Comparison of ENCODE assay signal across 8 mouse cellular contexts in genomic region chr7:16387160-16388041, GRCm38 (mm10). TPM values are rescaled to one million over a fixed set of nuclear protein-coding genes. Genes with fewer than 3 reads are reported as not detected.
DNase-seq lines count a peak whose midpoint lies in the region; ATAC-seq lines count a peak whose summit lies in the region.

TSS of gene Sae1 (minus strand) at chr7:16387806.

- intact Hi-C loops in gastrocnemius, postnatal 14 days (cut with DNase I; ENCODE audit: low total_unique reads): no loop called here
- intact Hi-C loops in left cerebral cortex, postnatal 10 days (cut with DNase I): no loop called here

- peak; percentile 87 for ATAC-seq in inflammation-experienced regulatory T-cells, adult 6 months
- ATAC-seq in megakaryocyte-erythroid progenitor cell, adult 5-6 weeks (replicated peaks; ENCODE audit: low FRiP score, low TSS enrichment, poor library complexity, severe bottlenecking): peak; percentile 96

- peak; percentile 94 for DNase-seq in adipocyte (ENCODE audit: low spot score)
- peak; percentile 96 for DNase-seq in embryo, embryonic 10 days (ENCODE audit: low spot score)
- DNase-seq in gastrocnemius, postnatal 14 days: peak; percentile 96
- DNase-seq in left cerebral cortex, postnatal 10 days (ENCODE audit: extremely low spot score in 1 of 2, low spot score in 2 of 2): peak; percentile 96 to 98
- DNase-seq in right cerebral cortex, postnatal 25 days: peak; percentile 97
- DNase-seq in urinary bladder, postnatal 4 days (ENCODE audit: low spot score in 2 of 2): peak; percentile 95 to 96

RNA-seq across cellular contexts. Expression of gene Sae1, which starts in this region (rescaled TPM):
- total RNA-seq in gastrocnemius, postnatal 14 days (2021): 10 to 100 TPM; 30.0 to 37.9 TPM
- 100 to 1,000 TPM in 1 of 3 experiments, 10 to 100 TPM in 2; 72.6 to 121 (median 77.7) TPM for polyA plus RNA-seq in inflammation-experienced regulatory T-cells, adult 6 months (2017; shearing (Covaris generic))
- 100 to 1,000 TPM; 114 to 118 TPM for total RNA-seq in left cerebral cortex, postnatal 10 days (2021)
- 132 and 134 TPM in 2 replicates for total RNA-seq in megakaryocyte-erythroid progenitor cell, adult 5-6 weeks (2014; fragmentation: Nextera tagmentation)
- total RNA-seq in megakaryocyte-erythroid progenitor cell, adult 5-6 weeks (2017): 478 and 490 TPM in 2 replicates

Comparison
In these comparisons a context has a peak if more than half of its experiments do, and no peak if none do; other contexts are left out.
1. Peak in every context shown above with its lines: DNase-seq and ATAC-seq.